Mouse (Mus musculus) left cerebral cortex, adult 2 months (tissue): ENCODE data around the gene Bnipl. TPM values are rescaled to one million over a fixed set of nuclear protein-coding genes. Genes with fewer than 3 reads are reported as not detected.

Experiments
- DNase-seq, 2 experiments: peaks; one replicate each; pipeline ENCODE4 v3.0.0; 2021 to 2022; ENCODE audit warnings: low spot score in 2 of 2, mixed read lengths in 1 of 2; ENCODE audit errors: extremely low spot score in 1 of 2
- H3K27ac ChIP-seq: fragments of 200-600 bp; 2 replicates; pipeline ENCODE4 v1.8.1; 2022
- H3K4me3 ChIP-seq: fragments of 200-600 bp; 2 replicates; pipeline ENCODE4 v1.8.1; 2022
- CTCF ChIP-seq: fragments of 200-600 bp; IDR thresholded peaks from 2 replicates; pipeline ENCODE4 v1.8.1; 2022; ENCODE audit warnings: antibody characterized with exemption, mild to moderate bottlenecking, moderate library complexity
- intact Hi-C: fragments of 180-260 bp; cut with DNase I; formaldehyde crosslinking; loops from one replicate; pipeline ENCODE4 v1.15.1; 2025
- total RNA-seq, 2 experiments: library from RNA; stranded (reverse); gene quantifications; 2 replicates each; pipeline ENCODE4 v1.2.3; 2021

Bnipl gene
- total RNA-seq, 2 experiments from 2014 or later = 0.61 to 0.87 TPM

GRCm38 (mm10) chr3:95195772-95196171 is 55.2 kb downstream of the Bnipl start:
- TF ChIP-seq CTCF = no peak
- intact Hi-C loops = no loop called here
- no peak for DNase-seq
- Histone ChIP-seq H3K4me3 (no peak overlapping the region), H3K27ac (no peak overlapping the region)

GRCm38 (mm10) chr3:95194721-95195135 is 56.3 kb downstream of the Bnipl start:
- TF ChIP-seq CTCF = no peak
- no peak for DNase-seq
- Histone ChIP-seq H3K27ac (no peak overlapping the region), H3K4me3 (no peak overlapping the region)
- intact Hi-C loops = no loop called here

Other genes starting within 250 kb of the Bnipl start
- 10 to 100 TPM; 23.1 to 25.9 TPM for gene Zfp687, start 235.7 kb downstream of the Bnipl start, total RNA-seq
- gene Psmd4, start 208.6 kb downstream of the Bnipl start, total RNA-seq = 100 to 1,000 TPM; 156 to 164 TPM
- 10 to 100 TPM; 58.2 to 58.5 TPM for gene Pip5k1a, start 144.3 kb downstream of the Bnipl start, total RNA-seq
- gene Vps72, start 140.2 kb downstream of the Bnipl start, total RNA-seq = 10 to 100 TPM; 42.1 to 43.1 TPM
- gene Tmod4, start 126.7 kb downstream of the Bnipl start, total RNA-seq = under 1 TPM in 1 of 2 experiments, not detected in 1; 0.82 TPM
- 10 to 100 TPM; 45.6 to 49.7 TPM for gene Scnm1, start 117.2 kb downstream of the Bnipl start, total RNA-seq
- gene Lysmd1, start 117.1 kb downstream of the Bnipl start, total RNA-seq = 10 to 100 TPM; 13.5 to 16.1 TPM
- gene Tnfaip8l2, start 108.8 kb downstream of the Bnipl start, total RNA-seq = 1 to 10 TPM; 2.5 to 2.6 TPM
- gene Sema6c, start 90.7 kb downstream of the Bnipl start, total RNA-seq = 10 to 100 TPM; 24.8 to 26.5 TPM
- 10 to 100 TPM; 10.9 to 11.8 TPM for gene Gabpb2, start 33.3 kb downstream of the Bnipl start, total RNA-seq
- gene Cdc42se1, start 22.5 kb downstream of the Bnipl start, total RNA-seq = 10 to 100 TPM; 67.5 to 70.3 TPM
- 100 to 1,000 TPM; 272 to 277 TPM for gene Mllt11, start 19.0 kb downstream of the Bnipl start, total RNA-seq
- gene Gm128, start 9.6 kb downstream of the Bnipl start, total RNA-seq = under 1 TPM; 0.20 to 0.61 TPM
- 10 to 100 TPM; 19.9 to 21.5 TPM for gene Mindy1, start 30.2 kb upstream of the Bnipl start, total RNA-seq
- 10 to 100 TPM; 22.1 to 23.5 TPM for gene Prune1, start 30.9 kb upstream of the Bnipl start, total RNA-seq
- gene Anxa9, start 56.0 kb upstream of the Bnipl start, total RNA-seq = under 1 TPM; 0.61 to 1.00 TPM
- gene Cers2, start 63.6 kb upstream of the Bnipl start, total RNA-seq = 10 to 100 TPM; 37.4 to 42.2 TPM
- gene Setdb1, start 106.0 kb upstream of the Bnipl start, total RNA-seq = 10 to 100 TPM; 35.7 to 37.2 TPM
- gene 4930558C23Rik, start 151.6 kb upstream of the Bnipl start, total RNA-seq = not detected
- 10 to 100 TPM; 39.1 to 43.3 TPM for gene Arnt, start 183.2 kb upstream of the Bnipl start, total RNA-seq
- 1 to 10 TPM; 4.3 to 5.5 TPM for gene Ctsk, start 248.1 kb upstream of the Bnipl start, total RNA-seq